Mouse (Mus musculus): ENCODE results near the gene Kcnn4.

Gene Kcnn4

GRCm38 (mm10) chr7:24422251-24422650, 52.2 kb downstream of the Kcnn4 start:
- no peak for DNase-seq (ENCODE audit: low read depth in 1 of 2, low spot score in 2 of 2)

- no peak for DNase-seq (ENCODE audit: low read depth in 1 of 2, low spot score in 2 of 2)
Measured at GRCm38 (mm10) chr7:24423107-24423763, 53.2 kb downstream of the Kcnn4 start.

GRCm38 (mm10) chr7:24423956-24424732, 54.1 kb downstream of the Kcnn4 start:
- DNase-seq (ENCODE audit: low read depth in 1 of 2, low spot score in 2 of 2) = no peak

DNA sequence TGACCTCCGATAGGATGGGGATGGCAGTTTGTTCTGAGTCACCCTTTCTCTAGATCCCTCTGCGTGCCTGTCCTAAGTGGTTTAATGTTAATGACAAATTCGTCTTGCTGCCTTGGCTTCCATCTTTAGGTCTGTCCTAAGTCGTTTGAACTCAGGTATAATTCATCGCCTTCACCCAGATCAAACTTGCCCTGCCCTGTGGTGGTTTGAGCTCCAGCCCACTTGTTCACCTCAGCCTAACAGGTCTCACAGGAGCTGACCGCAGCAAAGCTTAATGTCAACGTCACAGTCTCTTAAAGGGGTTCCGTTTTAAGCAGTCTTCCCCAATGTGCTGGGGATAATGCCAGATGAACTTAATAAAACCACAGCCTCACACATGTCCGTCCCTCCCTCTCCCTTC, 55.9 kb downstream of the Kcnn4 start:
- no peak for DNase-seq (ENCODE audit: low read depth in 1 of 2, low spot score in 2 of 2)

GRCm38 (mm10) chr7:24427168-24427567, 57.1 kb downstream of the Kcnn4 start:
- DNase-seq (ENCODE audit: low read depth in 1 of 2, low spot score in 2 of 2) = no peak

GRCm38 (mm10) chr7:24428725-24429124, 58.7 kb downstream of the Kcnn4 start:
- DNase-seq (ENCODE audit: low read depth in 1 of 2, low spot score in 2 of 2) = no peak

DNA sequence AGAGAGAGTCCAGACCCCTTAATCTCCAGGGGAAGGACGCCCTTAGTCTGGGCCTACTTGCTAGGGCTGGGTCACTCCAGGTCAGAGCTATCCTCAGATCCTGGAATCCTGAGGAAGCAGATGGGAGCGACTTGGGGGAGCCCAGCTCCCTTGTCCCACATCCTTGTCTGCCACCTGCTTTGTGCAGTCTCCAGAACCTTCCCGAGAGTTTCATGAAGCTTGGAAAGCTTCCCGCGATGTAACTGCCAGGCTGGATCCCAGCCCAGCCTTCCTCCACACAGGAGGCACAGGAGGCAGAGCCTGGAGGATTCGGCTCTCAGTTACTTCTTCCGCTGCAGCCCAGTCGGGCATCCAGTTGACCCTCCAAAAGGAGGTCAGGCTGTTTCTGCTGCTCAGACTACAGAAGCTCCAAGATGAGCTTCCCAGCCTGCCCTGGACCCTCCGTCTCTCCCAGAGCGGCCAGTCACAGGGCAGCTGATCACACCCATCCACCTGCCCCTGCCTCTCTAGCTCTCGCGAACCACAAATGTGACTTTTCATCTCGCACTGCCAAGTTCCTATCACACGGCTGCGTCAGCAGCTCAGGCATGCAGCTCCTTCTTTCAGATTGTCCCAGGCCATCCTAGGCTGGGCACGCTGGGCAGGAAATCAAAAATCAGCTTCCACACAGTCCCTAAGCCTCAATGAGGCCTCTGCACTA, 59.5 kb downstream of the Kcnn4 start:
- DNase-seq (ENCODE audit: low read depth in 1 of 2, low spot score in 2 of 2) = no peak

GRCm38 (mm10) chr7:24430551-24431345, 60.7 kb downstream of the Kcnn4 start:
- DNase-seq (ENCODE audit: low read depth in 1 of 2, low spot score in 2 of 2) = no peak

DNA sequence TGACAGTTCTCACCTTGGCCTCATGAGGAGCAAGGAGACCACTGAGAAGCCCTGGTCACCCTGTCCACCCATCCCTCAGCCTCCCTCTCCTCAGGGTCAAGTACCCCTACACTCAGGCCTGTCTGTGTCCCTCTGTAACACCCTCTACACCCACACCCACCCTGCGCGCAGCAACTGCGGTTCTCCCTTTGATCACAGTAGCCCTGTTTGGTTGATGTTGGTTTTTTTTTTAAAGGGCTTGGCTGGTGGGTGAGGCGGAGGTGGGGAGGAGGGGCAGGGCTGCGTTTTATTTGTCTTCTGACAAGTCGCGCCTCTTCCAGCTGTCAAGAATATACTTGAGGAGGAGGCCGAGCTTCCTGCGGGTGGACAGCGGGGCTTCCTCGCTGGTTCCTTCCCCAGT, 61.6 kb downstream of the Kcnn4 start:
- no peak for DNase-seq (ENCODE audit: low read depth in 1 of 2, low spot score in 2 of 2)

DNA sequence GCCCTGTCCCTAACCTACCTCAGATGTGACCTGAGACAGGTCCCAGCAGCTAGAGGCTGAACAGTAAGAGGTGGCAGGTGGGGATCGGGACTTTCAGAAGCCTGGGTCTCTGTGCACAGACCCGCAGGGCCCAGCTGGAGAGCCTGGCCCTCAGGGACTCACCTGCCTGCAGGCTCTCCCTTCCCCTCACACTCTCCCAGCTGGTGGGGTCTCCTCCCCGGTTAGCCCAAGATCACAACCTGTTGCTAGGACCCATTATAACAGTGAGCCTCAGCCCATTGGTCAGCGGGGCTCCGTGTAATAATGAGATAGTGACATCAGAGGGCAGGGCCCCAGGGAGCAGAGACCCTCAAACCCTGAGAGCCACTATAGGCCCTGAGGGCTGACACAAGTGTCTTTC, 65.2 kb downstream of the Kcnn4 start:
- no peak for DNase-seq (ENCODE audit: low read depth in 1 of 2, low spot score in 2 of 2)
